Comparison of ENCODE assay signal across 17 mouse cellular contexts in genomic region chr10:4621505-4621815, GRCm38 (mm10). TPM values are rescaled to one million over a fixed set of nuclear protein-coding genes. Genes with fewer than 3 reads are reported as not detected.
DNase-seq lines count a peak whose midpoint lies in the region; ATAC-seq and TF ChIP-seq lines count a peak whose summit lies in the region.
"Had no signal": no experiment of that assay in that cellular context is flagged by ENCODE, and none has a peak within 500 bp of the region (broad histone marks: within the 10 kb centered on the region; RNA-seq: fewer than 3 reads in every experiment).

No protein-coding gene starts in this region.

- H3K27me3 ChIP-seq in intestine, embryonic 15.5 days (replicated peaks): no peaks in the 10 kb centered on the region
- H3K27me3 ChIP-seq in myocyte (ENCODE audit: control insufficient read depth, insufficient read depth, insufficient read length): no peaks in the 10 kb centered on the region
- H3K27me3 ChIP-seq: embryonic facial prominence, embryonic 13.5 days; liver, embryonic 12.5 days; midbrain, embryonic 15.5 days; neural tube, embryonic 13.5 days; Patski had no signal

- intact Hi-C loops in left cerebral cortex, postnatal 4 days (cut with DNase I): no loop called here

- peak overlapping the region; percentile 57 for H3K27ac ChIP-seq in bone marrow, adult 2 months (ENCODE audit: control insufficient read depth, insufficient read depth, low read depth, low read length, poor library complexity)
- H3K27ac ChIP-seq in intestine, embryonic 15.5 days: no peak overlapping the region
- H3K27ac ChIP-seq: embryonic facial prominence, embryonic 13.5 days; heart, adult 2 months; hindbrain, postnatal 0 days; liver, embryonic 12.5 days; midbrain, embryonic 15.5 days; neural tube, embryonic 13.5 days had no signal

- no peak overlapping the region for H3K9ac ChIP-seq in intestine, embryonic 15.5 days
- H3K9ac ChIP-seq: embryonic facial prominence, embryonic 13.5 days; liver, embryonic 12.5 days; midbrain, embryonic 15.5 days; neural tube, embryonic 13.5 days had no signal

- 0 out of 2 replicates have a peak overlapping the region, but pooled peaks have one; percentile 24 for H3K4me2 ChIP-seq in intestine, embryonic 15.5 days (replicated peaks)
- H3K4me2 ChIP-seq in myocyte (ENCODE audit: low read depth): peak overlapping the region; percentile 70
- H3K4me2 ChIP-seq: embryonic facial prominence, embryonic 13.5 days; liver, embryonic 12.5 days; midbrain, embryonic 15.5 days; neural tube, embryonic 13.5 days had no signal

- 26% methylated on average over 5 of the region's 5 CpGs for WGBS in bone marrow, adult 2 months
- 94% methylated on average over 5 of the region's 5 CpGs for WGBS in intestine, embryonic 15.5 days

- no peaks in the 10 kb centered on the region for H3K36me3 ChIP-seq in intestine, embryonic 15.5 days
- H3K36me3 ChIP-seq in myocyte (ENCODE audit: control insufficient read depth, insufficient read depth): no peaks in the 10 kb centered on the region
- H3K36me3 ChIP-seq: embryonic facial prominence, embryonic 13.5 days; liver, embryonic 12.5 days; midbrain, embryonic 15.5 days; neural tube, embryonic 13.5 days had no signal

- no peak for TF ChIP-seq CTCF in bone marrow, adult 2 months (IDR thresholded peaks at IDR 0.05; ENCODE audit: control insufficient read depth, insufficient read depth, low read length)

- no peak for TF ChIP-seq POLR2A in bone marrow, adult 2 months (IDR thresholded peaks at IDR 0.05; ENCODE audit: borderline replicate concordance, control insufficient read depth, low read depth, low read length)
- no peak for TF ChIP-seq POLR2A in myocyte (IDR thresholded peaks at IDR 0.05; ENCODE audit: insufficient read length, low read depth)

- peak; percentile 2 for DNase-seq in left cerebral cortex, postnatal 4 days
- no peak for DNase-seq in left cerebral cortex, adult 9 months (ENCODE audit: low spot score in 2 of 2)
- DNase-seq in natural killer cell, adult 2 months (ENCODE audit: low spot score in 2 of 2): no peak
- no peak for DNase-seq in cerebellum, adult 8-10 months
- no peak for DNase-seq in lung, postnatal 14 days
- DNase-seq: cerebellum, adult 9-11 months had no signal

- H3K79me2 ChIP-seq in myocyte (ENCODE audit: control insufficient read depth, insufficient read depth): no peaks in the 10 kb centered on the region

- H3K4me3 ChIP-seq in bone marrow, adult 2 months (replicated peaks; ENCODE audit: control insufficient read depth, low read depth, low read length): no peak overlapping the region
- H3K4me3 ChIP-seq in intestine, embryonic 15.5 days (replicated peaks): no peak overlapping the region
- H3K4me3 ChIP-seq in myocyte: no peak overlapping the region
- H3K4me3 ChIP-seq: embryonic facial prominence, embryonic 13.5 days; heart, adult 2 months; liver, embryonic 12.5 days; midbrain, embryonic 15.5 days; neural tube, embryonic 13.5 days had no signal

- no peak for ATAC-seq in intestine, embryonic 15.5 days
- ATAC-seq: forebrain, embryonic 14.5 days; hindbrain, postnatal 0 days; liver, embryonic 12.5 days; midbrain, embryonic 15.5 days; Patski had no signal

- no peak overlapping the region for H3ac ChIP-seq in myocyte (ENCODE audit: control insufficient read depth, insufficient read length)

- no peaks in the 10 kb centered on the region for H3K9me3 ChIP-seq in intestine, embryonic 15.5 days
- H3K9me3 ChIP-seq: embryonic facial prominence, embryonic 13.5 days; liver, embryonic 12.5 days; midbrain, embryonic 15.5 days; neural tube, embryonic 13.5 days had no signal

- H3K4me1 ChIP-seq in bone marrow, adult 2 months (ENCODE audit: control insufficient read depth, insufficient read depth, low read length): no peaks in the 10 kb centered on the region; the same call in 1 of the 2 replicates
- no peaks in the 10 kb centered on the region for H3K4me1 ChIP-seq in intestine, embryonic 15.5 days (replicated peaks)
- H3K4me1 ChIP-seq: liver, embryonic 12.5 days; midbrain, embryonic 15.5 days; neural tube, embryonic 13.5 days had no signal

TF ChIP-seq in myocyte, 11 proteins besides CTCF, POLR2A, EP300 and RAD21:
- TF ChIP-seq USF1 (IDR thresholded peaks at IDR 0.05; ENCODE audit: low read depth): no peak
- TF ChIP-seq TCF3 (IDR thresholded peaks at IDR 0.05; ENCODE audit: insufficient read length, low read depth): no peak
- no peak for TF ChIP-seq MYOG (IDR thresholded peaks at IDR 0.05; ENCODE audit: control insufficient read depth in 1 of 3, insufficient read depth in 1 of 3, insufficient read length in 2 of 3, low read depth in 2 of 3)
- no peak for TF ChIP-seq CEBPB (IDR thresholded peaks at IDR 0.05; ENCODE audit: insufficient read depth, poor library complexity, severe bottlenecking)
- no peak for TF ChIP-seq E2F4 (IDR thresholded peaks at IDR 0.05; ENCODE audit: insufficient read depth)
- TF ChIP-seq POLR2AphosphoS2 (IDR thresholded peaks at IDR 0.05; ENCODE audit: insufficient read length, low read depth): no peak
- TF ChIP-seq MYOD1 (IDR thresholded peaks at IDR 0.05; ENCODE audit: control insufficient read depth in 1 of 3, insufficient read length in 2 of 3, low read depth in 2 of 3): no peak
- no peak for TF ChIP-seq SRF (IDR thresholded peaks at IDR 0.05; ENCODE audit: control insufficient read depth, insufficient read length, low read depth)

RNA-seq across cellular contexts. Expression of gene Esr1, which starts 10.1 kb away (rescaled TPM):
- 1 to 10 TPM; 3.5 to 3.9 TPM for total RNA-seq in left cerebral cortex, postnatal 4 days (2021)
- polyA plus RNA-seq in bone marrow, adult 2 months (2011; ENCODE audit: insufficient read depth, insufficient read length, low replicate concordance, missing spikeins): 2.9 and 5.7 TPM in 2 replicates
- 0.59 and 0.63 TPM in 2 replicates for polyA plus RNA-seq in intestine, embryonic 15.5 days (2015; fragmentation: Nextera tagmentation; extraction: Ambion mirVana)
- 3.6 TPM for polyA plus RNA-seq in myocyte (2012; fragmentation: generic; extraction: Trizol)
